Mouse (Mus musculus) mouse embryonic stem cell (cell line): ENCODE results near the gene Pspn.

Experiments used
- in situ Hi-C, 2 experiments: fragments of 300-500 bp; cut with MboI; formaldehyde crosslinking; loops; 1 replicate in 1 of 2; 3 replicates in 1 of 2; pipeline ENCODE4 v1.14.3; 2019 to 2020; ENCODE audit warnings: low sequenced_read_pairs in 2 of 2, low pct_unique_long_range_greater_than_20kb in 1 of 2, mixed read lengths in 1 of 2; ENCODE audit not compliant: unreplicated experiment in 1 of 2

The Pspn gene

GRCm38 (mm10) chr17:57001228-57001627 is 1.4 kb upstream of the Pspn start:
- in situ Hi-C loops, result no loop called here

DNA sequence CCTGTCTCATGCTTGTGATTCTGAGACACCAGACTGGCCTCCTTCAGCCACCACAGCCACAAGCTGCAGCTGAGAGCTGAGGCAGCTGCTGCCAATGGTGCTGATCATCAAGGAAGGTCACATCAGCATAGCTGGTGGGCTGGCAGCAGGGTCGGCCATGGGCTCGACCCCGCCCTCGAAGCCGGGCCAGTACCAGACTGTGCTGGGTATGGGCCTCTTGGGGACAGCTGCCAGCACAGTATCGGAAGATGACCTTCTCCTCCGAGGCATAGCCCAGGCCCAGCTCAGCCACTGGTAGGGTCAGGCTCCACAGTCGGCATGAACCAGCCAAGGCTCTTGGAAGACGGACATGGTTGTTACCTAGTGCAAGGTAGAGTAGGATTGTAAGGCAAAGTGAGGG is 404 bp downstream of the Pspn start:
- in situ Hi-C loops, result no loop called here

GRCm38 (mm10) chr17:56997029-56997667 is 2.7 kb downstream of the Pspn start, which contains the start of gene Alkbh7:
Alkbh7 (plus strand) TSS chr17:56997339.
- in situ Hi-C loops, result no loop called here

DNA sequence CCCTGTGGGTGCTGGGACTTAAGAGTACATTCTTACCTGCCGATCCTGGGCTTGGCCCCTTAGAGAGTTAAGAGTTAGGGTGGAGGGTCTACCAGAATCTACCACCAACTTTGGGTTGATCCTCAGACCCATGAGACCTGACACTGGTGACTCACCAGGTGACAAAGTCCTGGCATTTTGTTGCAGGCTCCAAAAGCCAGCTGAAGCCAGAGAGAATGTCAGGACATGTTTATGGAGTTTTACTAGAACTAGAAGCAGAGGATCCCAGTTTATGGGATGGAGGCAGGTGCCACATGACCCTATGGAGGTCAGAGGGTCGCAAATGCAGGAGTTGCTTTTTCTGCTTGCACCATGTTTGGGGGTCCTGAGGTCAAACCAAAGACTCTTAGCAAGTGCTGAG is 3.3 kb downstream of the Pspn start:
- in situ Hi-C loops, result no loop called here

DNA sequence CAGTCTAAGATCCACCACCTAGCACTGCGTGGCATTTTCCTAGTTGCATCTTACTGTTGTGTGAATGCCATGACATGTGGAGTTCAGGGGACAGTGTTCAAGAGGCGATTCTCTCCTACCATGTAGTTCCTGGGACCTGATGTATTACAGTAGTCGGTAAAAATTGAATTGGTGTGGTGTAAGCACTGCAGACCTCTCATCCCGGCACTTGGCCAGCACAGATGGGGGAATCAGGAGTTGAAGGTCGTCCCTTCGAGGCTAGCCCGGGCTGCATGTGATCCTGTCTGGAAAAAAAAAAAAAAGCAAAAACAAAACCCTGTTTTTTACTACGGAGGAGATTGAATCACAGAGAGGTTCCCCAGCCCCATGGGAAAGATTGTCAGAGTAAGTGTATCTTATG is 4.8 kb downstream of the Pspn start:
- in situ Hi-C loops, result no loop called here

GRCm38 (mm10) chr17:56990966-56991365 is 8.9 kb downstream of the Pspn start:
- in situ Hi-C loops, result no loop called here

GRCm38 (mm10) chr17:56990115-56990746 is 9.6 kb downstream of the Pspn start, which contains the start of gene Clpp:
Clpp (plus strand) TSS chr17:56990305.
- in situ Hi-C loops, result no loop called here

DNA sequence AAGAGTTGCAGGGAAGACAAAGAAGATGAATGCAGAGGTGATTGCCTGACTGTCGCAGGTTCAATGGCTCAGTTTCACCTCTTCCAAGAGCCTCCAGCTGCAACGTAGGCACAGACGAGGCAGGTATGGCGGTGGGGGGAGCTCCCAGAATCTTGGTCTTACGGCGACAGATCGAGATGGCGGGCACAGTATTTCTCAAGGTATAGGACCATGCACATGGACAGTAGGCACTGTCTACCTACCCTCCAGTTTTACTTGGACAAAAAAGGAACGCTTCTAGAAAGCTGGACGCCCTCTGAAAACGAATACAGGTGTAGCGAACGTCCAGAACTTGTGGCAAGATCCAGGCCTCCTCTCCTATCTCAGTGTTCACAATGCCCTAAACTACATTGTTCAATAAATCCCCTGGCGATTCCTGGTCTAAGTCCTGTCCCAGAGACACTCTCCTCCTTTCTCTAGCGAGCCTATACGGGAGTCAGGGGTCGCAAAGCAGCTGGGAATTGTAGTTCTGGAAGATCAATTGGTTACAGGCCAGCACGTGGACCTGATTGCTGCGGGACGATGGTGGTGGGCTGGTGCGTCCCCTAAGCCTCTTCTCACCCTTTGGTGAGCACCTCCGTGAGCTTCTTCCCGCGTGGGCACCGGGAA is 10.2 kb downstream of the Pspn start:
- in situ Hi-C loops, result no loop called here

DNA sequence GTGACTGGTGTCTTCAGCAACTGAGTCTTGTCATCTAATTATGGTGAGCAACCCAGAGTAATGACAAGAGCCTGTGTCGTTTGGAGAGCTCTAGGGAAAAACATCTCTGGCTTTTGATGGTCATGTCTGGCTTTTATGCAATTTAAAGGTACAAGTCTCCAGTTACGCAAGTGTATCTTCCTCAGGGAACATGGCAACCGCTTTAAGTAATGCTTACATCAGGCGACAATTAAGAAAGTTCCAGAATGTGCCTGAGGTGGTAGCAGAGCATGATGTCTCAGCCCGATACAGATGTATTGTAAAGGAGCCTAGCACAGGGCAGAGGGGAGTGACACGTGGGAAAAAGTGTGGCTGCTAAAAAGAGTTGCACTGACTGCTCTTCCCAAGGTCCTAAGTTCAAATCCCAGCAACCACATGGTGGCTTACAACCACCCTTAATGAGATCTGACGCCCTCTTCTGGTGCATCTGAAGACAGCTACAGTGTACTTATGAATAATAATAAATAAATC is 10.8 kb downstream of the Pspn start:
- in situ Hi-C loops, result no loop called here

GRCm38 (mm10) chr17:56988441-56988840 is 11.4 kb downstream of the Pspn start:
- in situ Hi-C loops, result no loop called here

GRCm38 (mm10) chr17:56986105-56986805 is 13.6 kb downstream of the Pspn start:
- in situ Hi-C loops, result no loop called here

- in situ Hi-C loops, result no loop called here
Observed at GRCm38 (mm10) chr17:56985656-56986055, 14.2 kb downstream of the Pspn start.

DNA sequence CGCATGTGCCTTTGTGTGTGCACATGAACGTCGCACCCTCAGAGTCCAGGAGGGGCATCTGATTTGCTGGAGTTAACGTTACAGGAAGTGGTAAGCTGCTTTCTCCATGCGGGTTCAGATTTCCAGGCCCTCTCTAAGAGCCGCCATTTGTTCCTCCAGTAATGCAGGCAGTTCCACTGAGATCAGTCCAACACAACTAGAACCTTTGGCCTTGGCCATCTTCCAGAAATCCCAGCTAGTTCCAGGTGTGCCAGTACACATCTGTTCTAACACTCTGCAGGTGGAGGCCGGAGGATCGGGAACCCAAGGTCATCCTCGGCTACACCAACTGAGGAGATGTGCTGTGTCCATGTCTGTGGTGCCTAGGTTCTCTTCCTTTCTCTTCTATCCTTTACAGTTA is 14.9 kb downstream of the Pspn start:
- in situ Hi-C loops, result no loop called here

DNA sequence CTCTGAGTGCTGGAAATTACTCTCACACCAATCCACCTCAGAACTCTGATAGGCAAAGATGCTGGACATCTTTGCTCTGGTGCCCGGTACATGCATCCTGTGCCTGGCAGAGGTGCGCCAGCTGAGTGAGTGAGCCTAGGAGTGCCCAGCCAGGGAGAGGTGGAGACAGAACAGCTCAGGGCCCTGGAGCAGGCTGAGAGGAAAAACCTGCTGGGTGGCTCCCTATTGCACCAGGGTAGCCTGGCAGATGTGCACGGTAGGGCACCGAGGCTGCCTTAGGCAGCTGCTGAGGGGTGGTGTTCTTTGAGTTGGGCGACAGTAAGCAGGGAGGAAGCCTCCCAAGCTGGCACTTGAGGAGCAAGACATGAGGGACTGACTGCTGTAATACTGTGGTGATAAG is 17.8 kb downstream of the Pspn start, which contains the start of gene Acer1:
Acer1 (minus strand) TSS at position 114 of the 400 bp plus-strand sequence.
- in situ Hi-C loops, result no loop called here

DNA sequence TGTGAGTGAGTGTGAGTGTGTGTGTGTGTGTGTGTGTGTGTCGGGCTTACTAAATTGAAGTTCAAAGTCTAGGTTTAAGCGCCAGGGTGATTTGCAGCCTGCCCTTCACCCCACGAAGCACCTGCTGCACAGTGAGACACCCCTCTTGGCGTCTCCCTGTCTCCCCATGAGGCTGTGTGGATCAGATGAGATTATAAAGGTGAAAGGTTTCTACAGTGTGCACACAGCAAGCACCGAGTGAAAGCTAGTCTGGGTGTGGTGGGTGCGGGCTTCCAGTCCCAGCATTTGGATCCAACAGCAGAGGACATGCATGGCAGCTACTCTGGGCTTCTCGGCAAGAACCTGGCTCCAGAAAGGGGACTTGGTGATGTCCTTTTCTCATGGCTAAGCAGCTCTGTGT is 18.8 kb downstream of the Pspn start:
- in situ Hi-C loops, result no loop called here

- in situ Hi-C loops, result no loop called here
Observed at GRCm38 (mm10) chr17:56979524-56979923, 20.3 kb downstream of the Pspn start.

DNA sequence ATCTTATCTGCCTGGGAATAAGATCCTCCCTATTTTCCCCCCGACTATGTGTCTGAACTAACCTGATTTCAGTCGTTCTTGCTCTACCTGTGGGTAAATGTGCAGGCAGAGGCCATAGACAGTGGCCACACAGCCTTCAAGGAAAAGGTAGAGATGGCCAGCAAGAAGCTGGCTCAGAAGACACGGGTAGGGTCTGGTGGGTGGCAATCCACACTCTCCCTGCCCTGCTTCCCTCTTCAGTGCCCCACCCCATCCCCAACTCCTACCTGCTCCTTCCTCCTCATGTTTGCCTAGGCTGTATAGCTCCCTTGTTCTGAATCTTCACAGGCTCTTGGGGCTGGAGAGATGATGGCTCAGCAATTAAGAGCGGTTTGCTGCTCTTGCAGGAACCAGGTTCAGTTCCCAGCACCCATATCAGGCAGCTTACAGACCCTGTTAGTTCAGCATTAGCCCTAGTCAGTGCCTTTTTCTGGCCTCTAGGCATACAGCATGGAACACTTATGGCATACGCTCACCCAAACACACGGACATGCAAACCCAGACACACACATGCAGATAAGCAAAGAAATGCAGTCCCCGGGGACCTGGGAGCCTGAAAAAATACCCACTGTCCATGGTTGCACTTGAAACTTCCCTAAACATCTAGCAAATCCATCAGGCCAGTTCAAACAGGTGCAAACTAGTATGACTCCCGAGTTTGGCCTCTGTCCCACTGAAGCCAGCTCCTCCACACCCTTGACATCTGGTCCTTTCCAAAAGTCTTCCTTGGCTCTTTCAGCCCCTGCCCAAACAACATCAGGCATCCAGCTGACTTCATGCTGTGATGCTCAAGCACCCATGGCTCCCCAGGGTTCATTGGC is 23.1 kb downstream of the Pspn start:
- in situ Hi-C loops, result no loop called here

DNA sequence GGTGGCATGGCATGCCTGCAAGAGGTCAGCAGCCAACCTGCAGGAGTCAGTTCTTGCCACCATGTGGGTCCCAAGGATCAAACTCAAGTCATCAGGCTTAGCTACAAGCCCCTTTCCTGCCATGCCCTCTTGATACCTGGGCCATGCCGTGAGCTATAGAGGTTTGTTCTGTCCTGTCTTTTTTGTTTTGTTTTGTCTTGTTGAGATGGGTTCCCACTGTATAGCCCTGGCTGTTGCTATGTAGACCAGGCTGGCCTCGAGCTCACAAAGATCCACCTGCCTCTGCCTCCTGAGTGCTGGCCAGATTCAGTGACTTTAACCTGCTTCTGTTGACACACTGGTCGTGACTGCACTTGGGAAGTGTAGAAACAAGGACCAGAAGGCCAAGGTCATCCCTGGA is 24.4 kb downstream of the Pspn start:
- in situ Hi-C loops, result no loop called here
